Mouse (Mus musculus) megakaryocyte, embryonic 14.5 days (primary cell): ENCODE data around the gene Cacna1d.

Experiments
- FLI1 ChIP-seq: IDR thresholded peaks from 2 replicates; pipeline ENCODE4 v1.6.1; 2012; ENCODE audit warnings: low read length, inconsistent platforms, mixed read lengths
- GATA1 ChIP-seq: IDR thresholded peaks from 3 replicates; pipeline ENCODE4 v1.6.1; 2012; ENCODE audit warnings: mixed read lengths, low read length, inconsistent platforms, borderline replicate concordance

DNA sequence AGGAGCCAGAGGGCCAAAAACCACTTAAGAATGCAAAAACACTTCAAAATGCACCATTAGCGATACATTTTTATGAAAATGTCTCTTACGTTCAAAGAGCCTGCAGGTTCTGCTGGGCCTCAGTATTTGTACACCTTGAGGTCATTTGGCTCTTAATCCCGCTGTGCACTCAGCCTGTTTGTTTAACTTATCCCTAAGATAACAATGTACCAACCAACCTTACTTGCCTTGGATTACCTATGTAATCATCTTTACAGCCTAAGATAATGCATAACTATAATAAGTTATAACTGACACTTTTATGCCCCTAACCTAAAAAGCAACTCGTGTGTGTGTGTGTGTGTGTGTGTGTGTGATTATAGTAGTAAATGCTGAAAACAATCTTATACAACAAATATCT, 411.5 kb downstream of the Cacna1d start:
- TF ChIP-seq FLI1 (no peak), GATA1 (no peak)
